Mouse (Mus musculus) gastrocnemius, adult 18-20 months (tissue): ENCODE data around the gene Cmtm1. TPM values are rescaled to one million over a fixed set of nuclear protein-coding genes. Genes with fewer than 3 reads are reported as not detected.
A peak's percentile ranks its signal among the peaks of the same experiment; 100 is the strongest.
"Not testable (repeated sequence)": the region's sequence is repeated elsewhere in the genome, so short reads cannot be mapped to it uniquely, and the experiment has no call there.

Experiments
- DNase-seq: peaks from one replicate; pipeline ENCODE4 v3.0.0; 2021; ENCODE audit warnings: low spot score
- total RNA-seq, 2 experiments: library from RNA; stranded (reverse); gene quantifications; 2 replicates each; pipeline ENCODE4 v1.2.3; 2021

The Cmtm1 gene
- total RNA-seq, 2 experiments from 2014 or later: not detected

GRCm38 (mm10) chr8:104321267-104321666 is 11.3 kb upstream of the Cmtm1 start, which contains the start of gene Gm11020:
TSS of gene Gm11020 (plus strand) at chr8:104321567.
- DNase-seq: not testable (repeated sequence)

- DNase-seq: no peak
Measured at GRCm38 (mm10) chr8:104313311-104313710, 3.4 kb upstream of the Cmtm1 start.

GRCm38 (mm10) chr8:104312023-104312422 is 2.1 kb upstream of the Cmtm1 start:
- not testable (repeated sequence) for DNase-seq

- not testable (repeated sequence) for DNase-seq
Measured at GRCm38 (mm10) chr8:104308341-104308740, 1.6 kb downstream of the Cmtm1 start.

GRCm38 (mm10) chr8:104304962-104305361 is 5.0 kb downstream of the Cmtm1 start:
- no peak for DNase-seq

GRCm38 (mm10) chr8:104302536-104302935 is 7.4 kb downstream of the Cmtm1 start:
- not testable (repeated sequence) for DNase-seq

GRCm38 (mm10) chr8:104301577-104301976 is 8.4 kb downstream of the Cmtm1 start:
- DNase-seq: not testable (repeated sequence)

- DNase-seq: no peak
Measured at GRCm38 (mm10) chr8:104294396-104294795, 15.5 kb downstream of the Cmtm1 start.

- not testable (repeated sequence) for DNase-seq
Measured at GRCm38 (mm10) chr8:104293081-104293480, 16.9 kb downstream of the Cmtm1 start, which contains the start of gene Cmtm2a. TSS of gene Cmtm2a (minus strand) at chr8:104293181.

GRCm38 (mm10) chr8:104268937-104269440 is 41.0 kb downstream of the Cmtm1 start:
- no peak for DNase-seq

GRCm38 (mm10) chr8:104268368-104268767 is 41.6 kb downstream of the Cmtm1 start:
- no peak for DNase-seq

GRCm38 (mm10) chr8:104264271-104264935 is 45.5 kb downstream of the Cmtm1 start:
- DNase-seq: not testable (repeated sequence)

GRCm38 (mm10) chr8:104261802-104262201 is 48.1 kb downstream of the Cmtm1 start:
- not testable (repeated sequence) for DNase-seq

- DNase-seq: no peak
Measured at GRCm38 (mm10) chr8:104253016-104253415, 56.9 kb downstream of the Cmtm1 start.

- no peak for DNase-seq
Measured at GRCm38 (mm10) chr8:104251461-104251860, 58.5 kb downstream of the Cmtm1 start.

GRCm38 (mm10) chr8:104250439-104251367 is 59.2 kb downstream of the Cmtm1 start, which contains the start of gene Cklf:
TSS of gene Cklf (plus strand) at chr8:104250861.
- peak; percentile 82 for DNase-seq

GRCm38 (mm10) chr8:104249442-104249996 is 60.4 kb downstream of the Cmtm1 start:
- DNase-seq: no peak

GRCm38 (mm10) chr8:104248276-104248675 is 61.7 kb downstream of the Cmtm1 start, which contains the start of gene Tk2:
TSS of gene Tk2 (minus strand) at chr8:104248558.
- peak; percentile 65 for DNase-seq

GRCm38 (mm10) chr8:104247908-104248275 is 62.1 kb downstream of the Cmtm1 start:
- peak; percentile 8 for DNase-seq

GRCm38 (mm10) chr8:104247054-104247907 is 62.7 kb downstream of the Cmtm1 start:
- DNase-seq: no peak

GRCm38 (mm10) chr8:104246621-104247020 is 63.3 kb downstream of the Cmtm1 start:
- DNase-seq: no peak
